Mouse (Mus musculus): Measurements from ENCODE around the gene Nlgn2. TPM values are rescaled to one million over a fixed set of nuclear protein-coding genes. Genes with fewer than 3 reads are reported as not detected.

The Nlgn2 gene
- polyA plus RNA-seq, 1 experiment: 0.16 TPM

- peaks cover 91% of the 10 kb centered on the region for H3K4me1 ChIP-seq (ENCODE audit: control insufficient read depth)
- no peaks in the 10 kb centered on the region for H3K9me3 ChIP-seq (ENCODE audit: control insufficient read depth, low read length)
- no peaks in the 10 kb centered on the region for H3K36me3 ChIP-seq (ENCODE audit: control insufficient read depth)
- H3K27me3 ChIP-seq (ENCODE audit: control insufficient read depth): peaks cover 13% of the 10 kb centered on the region
- H3K4me3 ChIP-seq (replicated peaks): peak overlapping the region; percentile 66
- TF ChIP-seq TAL1 (IDR thresholded peaks at IDR 0.05; ENCODE audit: low read length): no peak
- no peak for TF ChIP-seq GATA1 (IDR thresholded peaks at IDR 0.05; ENCODE audit: low read length)
Observed at GRCm38 (mm10) chr11:69880506-69880852, 42.9 kb upstream of the Nlgn2 start.

DNA sequence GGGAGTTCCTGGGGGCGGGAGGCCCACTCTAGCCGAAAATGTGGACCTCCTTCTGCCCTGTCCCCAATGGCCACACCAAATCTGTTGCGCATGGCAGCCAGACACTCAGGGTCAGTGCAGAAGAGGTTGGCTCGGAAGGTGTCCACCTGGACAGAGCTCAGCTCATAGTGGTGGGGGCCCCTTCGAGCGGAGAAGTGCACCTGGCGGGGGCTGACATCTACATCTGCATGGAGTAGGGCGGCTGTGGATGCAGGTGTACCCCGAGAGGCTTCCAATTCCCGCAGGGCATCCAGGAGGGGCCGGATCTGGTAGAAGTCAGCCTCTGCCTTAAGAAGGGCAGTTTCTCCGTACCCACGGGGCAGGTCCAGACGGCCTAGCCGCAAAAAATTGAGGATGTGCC lies 42.1 kb upstream of the Nlgn2 start:
- no peak for TF ChIP-seq GATA1 (IDR thresholded peaks at IDR 0.05; ENCODE audit: low read length)
- no peak for TF ChIP-seq TAL1 (IDR thresholded peaks at IDR 0.05; ENCODE audit: low read length)
- peak overlapping the region; percentile 66 for H3K4me3 ChIP-seq (replicated peaks)
- peaks cover 90% of the 10 kb centered on the region for H3K4me1 ChIP-seq (ENCODE audit: control insufficient read depth)
- peaks cover 13% of the 10 kb centered on the region for H3K27me3 ChIP-seq (ENCODE audit: control insufficient read depth)
- H3K36me3 ChIP-seq (ENCODE audit: control insufficient read depth): no peaks in the 10 kb centered on the region
- H3K9me3 ChIP-seq (ENCODE audit: control insufficient read depth, low read length): no peaks in the 10 kb centered on the region

- TF ChIP-seq TAL1 (IDR thresholded peaks at IDR 0.05; ENCODE audit: low read length) (no peak), GATA1 (IDR thresholded peaks at IDR 0.05; ENCODE audit: low read length) (no peak)
- Histone ChIP-seq H3K4me1 (ENCODE audit: control insufficient read depth) (peaks cover 90% of the 10 kb centered on the region), H3K27me3 (ENCODE audit: control insufficient read depth) (peaks cover 13% of the 10 kb centered on the region), H3K4me3 (replicated peaks) (peak overlapping the region; percentile 66), H3K9me3 (ENCODE audit: control insufficient read depth, low read length) (no peaks in the 10 kb centered on the region), H3K36me3 (ENCODE audit: control insufficient read depth) (no peaks in the 10 kb centered on the region)
Observed at GRCm38 (mm10) chr11:69878952-69879351, 41.4 kb upstream of the Nlgn2 start.

DNA sequence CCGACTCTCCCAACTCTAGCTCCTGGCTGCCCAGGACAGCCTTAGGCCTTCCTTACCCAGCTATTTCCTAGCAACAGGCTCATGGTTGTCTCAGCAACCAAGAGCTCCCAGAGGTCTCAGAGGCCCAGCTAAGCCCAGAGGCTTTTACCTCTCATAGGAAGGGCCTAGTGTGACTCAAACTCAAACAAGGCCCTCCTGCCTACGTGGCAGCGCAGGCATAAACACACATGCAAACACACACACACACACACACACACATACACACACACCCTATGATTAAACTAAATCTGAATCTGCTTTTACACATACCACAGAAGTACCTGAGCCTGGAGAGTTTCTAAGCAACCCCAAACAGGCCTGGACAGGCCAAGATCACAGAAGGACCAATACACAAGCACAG lies 40.8 kb upstream of the Nlgn2 start:
- H3K9me3 ChIP-seq (ENCODE audit: control insufficient read depth, low read length): no peaks in the 10 kb centered on the region
- H3K27me3 ChIP-seq (ENCODE audit: control insufficient read depth): peaks cover 13% of the 10 kb centered on the region
- H3K4me1 ChIP-seq (ENCODE audit: control insufficient read depth): peaks cover 84% of the 10 kb centered on the region
- TF ChIP-seq TAL1 (IDR thresholded peaks at IDR 0.05; ENCODE audit: low read length): no peak
- H3K36me3 ChIP-seq (ENCODE audit: control insufficient read depth): no peaks in the 10 kb centered on the region
- H3K4me3 ChIP-seq (replicated peaks): no peak overlapping the region

- Histone ChIP-seq H3K4me3 (replicated peaks) (peak within 1 kb of the TSS; percentile 1), H3K4me1 (ENCODE audit: control insufficient read depth) (peaks cover 86% of the 10 kb centered on the region), H3K9me3 (ENCODE audit: control insufficient read depth, low read length) (no peaks in the 10 kb centered on the region), H3K27me3 (ENCODE audit: control insufficient read depth) (peaks cover 13% of the 10 kb centered on the region), H3K36me3 (ENCODE audit: control insufficient read depth) (no peaks in the 10 kb centered on the region)
- TF ChIP-seq TAL1 (IDR thresholded peaks at IDR 0.05; ENCODE audit: low read length): no peak
- TF ChIP-seq GATA1 (IDR thresholded peaks at IDR 0.05; ENCODE audit: low read length): no peak
Observed at GRCm38 (mm10) chr11:69877878-69878277, 40.3 kb upstream of the Nlgn2 start, which contains the start of gene Tmem95. Gene Tmem95 (minus strand): TSS chr11:69878018.

GRCm38 (mm10) chr11:69876867-69877266 lies 39.3 kb upstream of the Nlgn2 start:
- Histone ChIP-seq H3K36me3 (ENCODE audit: control insufficient read depth) (no peaks in the 10 kb centered on the region), H3K4me3 (replicated peaks) (peak overlapping the region; percentile 1), H3K4me1 (ENCODE audit: control insufficient read depth) (peaks cover 88% of the 10 kb centered on the region), H3K27me3 (ENCODE audit: control insufficient read depth) (peaks cover 11% of the 10 kb centered on the region), H3K9me3 (ENCODE audit: control insufficient read depth, low read length) (no peaks in the 10 kb centered on the region)
- TF ChIP-seq TAL1 (IDR thresholded peaks at IDR 0.05; ENCODE audit: low read length): no peak
- no peak for TF ChIP-seq GATA1 (IDR thresholded peaks at IDR 0.05; ENCODE audit: low read length)

DNA sequence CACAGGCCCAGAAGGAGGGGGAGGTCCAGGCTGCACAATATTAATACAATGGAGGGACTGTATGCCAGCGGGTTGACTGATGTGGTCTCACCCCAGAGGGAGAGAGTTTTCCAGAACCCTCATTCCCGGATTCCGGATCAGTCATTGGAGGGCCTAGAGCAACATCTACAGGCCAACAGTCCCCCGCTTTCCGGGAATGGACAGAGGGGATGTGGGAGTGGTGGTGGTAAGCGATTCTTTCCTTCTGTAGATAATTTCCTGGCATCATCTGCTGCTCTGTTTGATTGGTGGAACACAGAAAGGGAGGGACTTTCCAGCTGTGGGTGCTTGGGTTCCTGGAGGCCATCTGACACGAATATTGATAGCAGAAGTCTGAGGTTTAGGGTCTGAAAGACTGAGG lies 38.6 kb upstream of the Nlgn2 start:
- TF ChIP-seq TAL1 (IDR thresholded peaks at IDR 0.05; ENCODE audit: low read length) (no peak), GATA1 (IDR thresholded peaks at IDR 0.05; ENCODE audit: low read length) (no peak)

GRCm38 (mm10) chr11:69872451-69872850 lies 34.9 kb upstream of the Nlgn2 start:
- H3K27me3 ChIP-seq (ENCODE audit: control insufficient read depth): no peaks in the 10 kb centered on the region
- H3K9me3 ChIP-seq (ENCODE audit: control insufficient read depth, low read length): no peaks in the 10 kb centered on the region
- no peak for TF ChIP-seq TAL1 (IDR thresholded peaks at IDR 0.05; ENCODE audit: low read length)
- TF ChIP-seq GATA1 (IDR thresholded peaks at IDR 0.05; ENCODE audit: low read length): no peak
- H3K4me3 ChIP-seq (replicated peaks): no peak overlapping the region
- no peaks in the 10 kb centered on the region for H3K36me3 ChIP-seq (ENCODE audit: control insufficient read depth)
- peaks cover 68% of the 10 kb centered on the region for H3K4me1 ChIP-seq (ENCODE audit: control insufficient read depth)

More for the DNA sequence above, 38.6 kb upstream of the Nlgn2 start:
- Histone ChIP-seq H3K4me3 (replicated peaks) (no peak overlapping the region), H3K36me3 (ENCODE audit: control insufficient read depth) (no peaks in the 10 kb centered on the region), H3K27me3 (ENCODE audit: control insufficient read depth) (peaks cover 5% of the 10 kb centered on the region), H3K9me3 (ENCODE audit: control insufficient read depth, low read length) (no peaks in the 10 kb centered on the region), H3K4me1 (ENCODE audit: control insufficient read depth) (peaks cover 83% of the 10 kb centered on the region)

- TF ChIP-seq TAL1 (IDR thresholded peaks at IDR 0.05; ENCODE audit: low read length) (no peak), GATA1 (IDR thresholded peaks at IDR 0.05; ENCODE audit: low read length) (no peak)
- Histone ChIP-seq H3K36me3 (ENCODE audit: control insufficient read depth) (no peaks in the 10 kb centered on the region), H3K9me3 (ENCODE audit: control insufficient read depth, low read length) (no peaks in the 10 kb centered on the region), H3K4me1 (ENCODE audit: control insufficient read depth) (peaks cover 68% of the 10 kb centered on the region), H3K4me3 (replicated peaks) (no peak overlapping the region), H3K27me3 (ENCODE audit: control insufficient read depth) (no peaks in the 10 kb centered on the region)
Observed at GRCm38 (mm10) chr11:69871822-69872221, 34.2 kb upstream of the Nlgn2 start.
